Mouse (Mus musculus): Measurements from ENCODE around the gene Akr1c18. TPM values are rescaled to one million over a fixed set of nuclear protein-coding genes. Genes with fewer than 3 reads are reported as not detected.

The Akr1c18 gene
- 0.97 TPM for polyA plus RNA-seq (2017; shearing (Covaris generic))

DNA sequence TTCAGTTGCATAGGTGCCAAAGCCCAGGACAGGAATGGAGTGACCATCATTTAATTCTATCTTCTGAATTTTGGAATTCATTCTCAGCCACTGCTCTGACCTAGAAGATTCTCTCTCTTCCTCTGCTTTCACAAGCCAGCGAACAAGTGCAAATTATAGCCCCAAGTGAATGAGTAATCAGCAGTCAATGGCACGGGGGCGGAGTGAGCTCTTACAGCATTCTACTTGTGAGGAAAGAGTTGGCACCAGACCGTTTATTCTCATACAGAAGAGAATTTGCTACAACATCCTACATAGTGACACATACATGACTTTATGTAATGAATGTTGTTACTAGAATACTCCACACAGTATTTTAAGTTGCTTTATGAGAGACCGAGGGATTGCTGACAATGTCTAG lies at the start of gene Akr1c18:
Gene Akr1c18 (minus strand): TSS at position 137 of the 400 bp plus-strand sequence.

DNA sequence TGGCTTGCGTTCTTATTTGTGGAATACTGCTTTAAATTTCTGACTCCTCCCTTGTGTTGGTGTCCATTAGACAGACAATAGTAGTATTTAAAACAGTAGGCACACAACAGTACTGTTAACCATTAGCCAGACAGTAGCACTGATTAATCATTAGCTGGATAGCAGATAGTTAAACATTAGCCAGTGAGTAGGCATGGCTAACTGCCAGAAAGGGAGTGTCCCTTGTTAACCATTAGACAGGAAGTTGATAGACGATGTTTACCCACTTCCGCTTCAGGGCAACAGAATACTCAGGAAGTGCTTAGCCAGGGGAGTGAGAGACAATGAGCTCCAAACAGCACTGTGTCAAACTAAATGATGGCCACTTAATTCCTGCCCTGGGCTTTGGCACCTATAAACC lies 40.5 kb upstream of the Akr1c18 start, which contains the start of gene Akr1c13:
Gene Akr1c13 (plus strand): TSS at position 247 of the 400 bp plus-strand sequence.

Other genes starting within 250 kb of the Akr1c18 start
- 43.2 TPM for gene Net1, start 232.4 kb downstream of the Akr1c18 start, polyA plus RNA-seq (2017; shearing (Covaris generic))
- gene Tubal3, start 232.4 kb downstream of the Akr1c18 start, polyA plus RNA-seq (2017; shearing (Covaris generic)) = not detected
- gene Ucn3, start 205.3 kb downstream of the Akr1c18 start, polyA plus RNA-seq (2017; shearing (Covaris generic)) = not detected
- not detected for gene Akr1c14, start 101.6 kb downstream of the Akr1c18 start, polyA plus RNA-seq (2017; shearing (Covaris generic))
- gene Akr1c13, start 40.5 kb upstream of the Akr1c18 start, polyA plus RNA-seq (2017; shearing (Covaris generic)) = 15.4 TPM
- not detected for gene Akr1c19, start 78.0 kb upstream of the Akr1c18 start, polyA plus RNA-seq (2017; shearing (Covaris generic))
- gene Akr1c12, start 128.8 kb upstream of the Akr1c18 start, polyA plus RNA-seq (2017; shearing (Covaris generic)) = 3.6 TPM

Measured in naive thymus-derived CD4-positive, alpha-beta T cell, adult 5 months (primary cell).